ENCODE assay signal across 8 mouse cellular contexts in genomic region chr4:101068786-101069153, GRCm38 (mm10). TPM values are rescaled to one million over a fixed set of nuclear protein-coding genes. Genes with fewer than 3 reads are reported as not detected.
DNase-seq lines count a peak whose midpoint lies in the region; ATAC-seq and TF ChIP-seq lines count a peak whose summit lies in the region.

TSS of gene Raver2 (plus strand) at chr4:101068983.

- no peaks in the 10 kb centered on the region for H3K4me1 ChIP-seq in bone marrow, adult 2 months (ENCODE audit: control insufficient read depth, insufficient read depth, low read length)
- H3K4me1 ChIP-seq in forebrain, embryonic 10.5 days: peaks cover 20% of the 10 kb centered on the region
- no peaks in the 10 kb centered on the region; the same call in none of the 2 replicates for H3K4me1 ChIP-seq in liver, embryonic 16.5 days (ENCODE audit: control insufficient read depth, low read depth, low read length)
- H3K4me1 ChIP-seq in neural tube, embryonic 13.5 days (replicated peaks): peaks cover 11% of the 10 kb centered on the region

- no peaks in the 10 kb centered on the region for H3K36me3 ChIP-seq in forebrain, embryonic 10.5 days (replicated peaks)
- H3K36me3 ChIP-seq in liver, embryonic 16.5 days (ENCODE audit: control insufficient read depth, insufficient read depth): no peaks in the 10 kb centered on the region
- H3K36me3 ChIP-seq in neural tube, embryonic 13.5 days: no peaks in the 10 kb centered on the region

- 5% methylated on average over 53 of the region's 54 CpGs for WGBS in bone marrow, adult 2 months
- WGBS in forebrain, embryonic 10.5 days: under 1% methylated on average over 53 of the region's 54 CpGs
- WGBS in liver, embryonic 16.5 days (ENCODE audit: insufficient replicate concordance): 4% methylated on average over 26 of the region's 54 CpGs
- 1% methylated on average over 39 of the region's 54 CpGs for WGBS in neural tube, embryonic 13.5 days

- peak; percentile 8 to 9 for DNase-seq in B cell, adult 2 months
- peak; percentile 60 for DNase-seq in forebrain, embryonic 10.5 days (ENCODE audit: extremely low spot score, low spot score)
- peak; percentile 61 to 66 for DNase-seq in heart, postnatal 10 days
- DNase-seq in kidney, postnatal 25 days: peak; percentile 57 to 70
- DNase-seq in thymus, postnatal 0 days (ENCODE audit: low spot score): peak; percentile 73

- H3K9me3 ChIP-seq in forebrain, embryonic 10.5 days: no peaks in the 10 kb centered on the region
- H3K9me3 ChIP-seq in liver, embryonic 16.5 days (replicated peaks; ENCODE audit: control insufficient read depth, low read length): no peaks in the 10 kb centered on the region
- no peaks in the 10 kb centered on the region for H3K9me3 ChIP-seq in neural tube, embryonic 13.5 days

- H3K9ac ChIP-seq in liver, embryonic 16.5 days (ENCODE audit: low read depth, low read length): peak within 1 kb of the TSS; percentile 12; the same call in 1 of the 2 replicates
- H3K9ac ChIP-seq in neural tube, embryonic 13.5 days: peak within 1 kb of the TSS; percentile 82

- H3K27me3 ChIP-seq in forebrain, embryonic 10.5 days (ENCODE audit: poor library complexity, severe bottlenecking): peaks cover 23% of the 10 kb centered on the region
- peaks cover 25% of the 10 kb centered on the region for H3K27me3 ChIP-seq in liver, embryonic 16.5 days (ENCODE audit: control insufficient read depth, insufficient read depth, low read depth, low read length)
- H3K27me3 ChIP-seq in neural tube, embryonic 13.5 days: no peaks in the 10 kb centered on the region; the same call in 1 of the 2 replicates

- peak within 1 kb of the TSS; percentile 24 for H3K4me3 ChIP-seq in bone marrow, adult 2 months (replicated peaks; ENCODE audit: control insufficient read depth, low read depth, low read length)
- H3K4me3 ChIP-seq in forebrain, embryonic 10.5 days: peak within 1 kb of the TSS; percentile 87
- H3K4me3 ChIP-seq in liver, embryonic 16.5 days (ENCODE audit: low read depth, low read length): peak within 1 kb of the TSS; percentile 61
- H3K4me3 ChIP-seq in neural tube, embryonic 13.5 days: peak within 1 kb of the TSS; percentile 77

- intact Hi-C loops in heart, postnatal 10 days (cut with DNase I): loop anchor here (1.0 kb wide), 1 partner anchor 73 kb away; no protein-coding TSS in a partner anchor

- no peak within 1 kb of the TSS for H3K27ac ChIP-seq in bone marrow, adult 2 months (ENCODE audit: control insufficient read depth, insufficient read depth, low read depth, low read length, poor library complexity)
- H3K27ac ChIP-seq in forebrain, embryonic 10.5 days: peak within 1 kb of the TSS; percentile 92
- H3K27ac ChIP-seq in liver, embryonic 16.5 days (ENCODE audit: low read length): no peak within 1 kb of the TSS
- no peak within 1 kb of the TSS; the same call in 1 of the 2 replicates for H3K27ac ChIP-seq in neural tube, embryonic 13.5 days (replicated peaks)

- no peak for ATAC-seq in liver, embryonic 16.5 days (ENCODE audit: low read depth)
- peak; percentile 83 for ATAC-seq in neural tube, embryonic 13.5 days (ENCODE audit: low read depth)

- H3K4me2 ChIP-seq in liver, embryonic 16.5 days (ENCODE audit: low read depth, low read length): peak within 1 kb of the TSS; percentile 70
- peak within 1 kb of the TSS; percentile 92 for H3K4me2 ChIP-seq in neural tube, embryonic 13.5 days

- no peak for TF ChIP-seq POLR2A in bone marrow, adult 2 months (IDR thresholded peaks at IDR 0.05; ENCODE audit: borderline replicate concordance, control insufficient read depth, low read depth, low read length)

- no peak for TF ChIP-seq CTCF in bone marrow, adult 2 months (IDR thresholded peaks at IDR 0.05; ENCODE audit: control insufficient read depth, insufficient read depth, low read length)

RNA-seq across cellular contexts. Expression of gene Raver2, which starts in this region (rescaled TPM):
- polyA plus RNA-seq in bone marrow, adult 2 months (2011; ENCODE audit: insufficient read depth, insufficient read length, low replicate concordance, missing spikeins): 0.56 TPM in 1 of 2 replicates, not detected in the other
- 12.0 and 12.3 TPM in 2 replicates for polyA plus RNA-seq in forebrain, embryonic 10.5 days (2016; fragmentation: Nextera tagmentation; extraction: Ambion mirVana)
- 1 to 10 TPM; 3.0 to 3.2 TPM for total RNA-seq in heart, postnatal 10 days (2021)
- polyA plus RNA-seq in liver, embryonic 16.5 days (2015; fragmentation: Nextera tagmentation; extraction: Ambion mirVana): 0.29 and 0.40 TPM in 2 replicates
- polyA plus RNA-seq in neural tube, embryonic 13.5 days (2015; fragmentation: Nextera tagmentation; extraction: Ambion mirVana): 7.7 and 8.7 TPM in 2 replicates
- 5.6 and 5.7 TPM in 2 replicates for polyA plus RNA-seq in thymus, postnatal 0 days (2015; fragmentation: Nextera tagmentation; extraction: Ambion mirVana)

Comparison
In these comparisons a context has a peak if more than half of its experiments do, and no peak if none do; other contexts are left out.
1. DNase-seq: peak in every context shown above with its lines; median percentile 73 in thymus, postnatal 0 days; 64 in heart, postnatal 10 days; 64 in kidney, postnatal 25 days; 60 in forebrain, embryonic 10.5 days; 8 in B cell, adult 2 months.
2. H3K4me3 ChIP-seq: peak in every context shown above with its lines; median percentile 87 in forebrain, embryonic 10.5 days; 77 in neural tube, embryonic 13.5 days; 61 in liver, embryonic 16.5 days; 24 in bone marrow, adult 2 months.